Mouse (Mus musculus) megakaryocyte, embryonic 14.5 days (primary cell): ENCODE measurements around the gene Mybph.

Source experiments
- FLI1 ChIP-seq: IDR thresholded peaks from 2 replicates; pipeline ENCODE4 v1.6.1; 2012; ENCODE audit warnings: low read length, inconsistent platforms, mixed read lengths
- GATA1 ChIP-seq: IDR thresholded peaks from 3 replicates; pipeline ENCODE4 v1.6.1; 2012; ENCODE audit warnings: mixed read lengths, low read length, inconsistent platforms, borderline replicate concordance

GRCm38 (mm10) chr1:134160404-134160803 is 32.8 kb upstream of the Mybph start:
- no peak for TF ChIP-seq GATA1
- TF ChIP-seq FLI1: no peak
